Mouse (Mus musculus) c-Kit-positive CD71-positive TER-119-positive erythroid progenitor cells, embryonic 14.5 days (primary cell): ENCODE measurements around the gene Ankrd34a.
A peak's percentile ranks its signal among the peaks of the same experiment; 100 is the strongest.

ENCODE experiments used
- DNase-seq: peaks from one replicate; pipeline ENCODE4 v3.0.0-alpha.2; 2013; ENCODE audit warnings: low spot score

The Ankrd34a gene

DNA sequence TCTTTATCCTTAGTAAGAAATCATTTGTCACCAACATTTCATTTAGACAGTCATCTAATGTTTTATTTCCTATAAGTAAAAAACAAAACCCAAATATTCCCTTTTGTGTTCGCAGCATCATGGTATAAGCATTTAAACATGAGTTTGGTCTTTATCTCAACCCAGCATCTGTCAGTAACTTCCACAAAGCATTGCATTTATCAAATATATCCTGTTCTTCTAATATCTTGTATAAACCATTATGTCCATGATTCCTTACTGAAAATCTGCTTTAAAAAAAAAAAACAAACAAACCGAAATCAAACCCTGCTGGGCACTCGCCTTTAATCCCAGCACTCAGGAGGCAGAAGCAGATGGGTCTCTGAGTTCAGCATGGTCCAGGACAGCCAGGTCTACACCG, 10.2 kb downstream of the Ankrd34a start:
- DNase-seq = no peak

DNA sequence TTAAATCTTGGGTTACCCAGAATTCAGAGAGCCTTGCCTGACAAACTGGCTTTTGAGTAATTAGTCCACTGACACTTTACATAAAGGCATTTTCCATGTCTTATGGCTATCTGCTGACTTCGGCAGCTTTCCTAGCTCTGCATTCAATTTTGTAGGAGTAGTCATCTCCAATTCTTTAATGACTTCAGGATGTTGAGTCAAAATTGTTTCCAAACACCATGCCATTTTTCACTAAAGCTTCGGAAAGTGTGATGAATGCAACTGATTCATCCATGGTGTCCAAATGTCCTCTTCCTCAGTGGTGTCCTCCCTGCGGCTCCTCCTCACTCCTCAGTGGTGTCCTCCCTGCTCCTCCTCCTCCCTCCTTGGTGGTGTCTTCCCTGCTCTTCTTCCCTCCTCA, 21.5 kb downstream of the Ankrd34a start:
- no peak for DNase-seq

DNA sequence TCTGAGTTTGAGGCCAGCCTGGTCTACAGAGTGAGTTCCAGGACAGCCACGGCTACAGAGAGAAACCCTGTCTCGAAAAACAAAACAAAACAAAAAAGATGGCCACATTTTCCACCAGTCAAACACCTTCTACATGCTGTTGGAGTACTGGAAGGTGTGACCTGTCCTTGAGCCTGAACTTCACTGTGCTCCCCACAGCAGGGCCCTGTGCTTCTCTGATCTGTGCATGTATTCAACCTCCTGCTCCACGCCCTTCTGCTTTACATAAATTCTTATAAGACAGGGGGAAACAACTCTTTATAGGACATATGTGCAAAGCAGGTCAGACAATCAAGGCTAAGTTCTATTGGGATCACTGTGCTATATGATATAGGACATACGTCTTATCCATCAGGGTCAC, 26.8 kb downstream of the Ankrd34a start:
- no peak for DNase-seq

DNA sequence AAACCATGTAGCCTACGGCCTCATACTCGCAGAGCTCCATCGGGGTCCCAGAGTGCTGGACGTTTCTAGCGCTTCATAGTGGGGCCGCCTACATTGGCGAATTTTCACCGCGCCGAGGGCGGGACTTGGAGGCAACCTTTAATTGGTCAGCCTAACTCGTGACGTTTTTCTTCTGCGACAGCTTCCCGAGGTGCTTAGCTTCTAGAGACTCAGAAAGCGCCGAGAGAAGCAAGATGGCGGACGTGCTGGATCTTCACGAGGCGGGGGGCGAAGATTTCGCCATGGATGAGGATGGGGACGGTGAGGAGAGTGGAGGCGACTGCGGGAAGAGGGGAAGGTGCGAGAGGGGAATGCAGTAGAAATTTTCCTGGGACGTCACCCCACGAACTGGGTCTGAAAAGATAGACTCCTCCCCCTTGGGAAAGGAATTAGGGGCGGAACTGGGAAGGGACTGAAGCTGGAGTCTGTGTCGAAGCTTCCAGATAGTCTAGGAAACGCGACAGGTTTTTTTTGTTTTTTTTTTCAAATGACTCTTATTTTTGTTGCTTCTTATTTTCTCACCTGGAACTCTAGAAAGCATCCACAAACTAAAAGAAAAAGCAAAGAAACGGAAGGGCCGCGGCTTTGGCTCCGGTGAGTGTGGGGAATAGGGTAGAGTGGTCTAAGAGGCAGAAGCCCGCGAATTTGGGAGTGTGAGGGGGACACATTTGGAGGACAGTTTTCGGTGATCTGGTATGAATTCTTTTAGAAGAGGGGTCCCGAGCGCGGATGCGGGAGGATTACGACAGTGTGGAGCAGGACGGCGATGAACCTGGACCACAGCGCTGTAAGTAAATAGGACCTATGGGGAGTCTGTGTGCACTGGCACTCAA, 33.5 kb downstream of the Ankrd34a start, which contains the start of gene Rbm8a:
TSS of gene Rbm8a (plus strand) at position 205 of the 872 bp plus-strand sequence.
- peak; percentile 99 for DNase-seq

DNA sequence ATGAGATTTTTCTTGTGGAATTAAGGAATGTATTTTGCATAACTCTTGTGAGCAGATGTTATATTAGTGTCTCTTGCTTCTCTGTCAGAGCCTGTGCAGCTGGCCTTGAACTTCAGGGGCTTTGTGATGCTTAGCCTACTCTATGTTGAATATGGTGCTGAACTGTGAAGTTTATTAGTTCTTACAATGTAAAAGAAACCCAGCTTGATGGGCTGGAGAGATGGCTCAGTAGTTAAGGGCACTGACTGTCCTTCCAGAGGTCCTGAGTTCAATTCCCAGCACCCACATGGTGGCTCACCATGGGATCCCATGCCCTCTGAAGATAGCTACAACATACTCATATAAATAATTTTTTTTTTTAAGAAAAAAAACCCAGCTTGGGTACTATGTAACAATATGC, 35.6 kb downstream of the Ankrd34a start:
- no peak for DNase-seq

DNA sequence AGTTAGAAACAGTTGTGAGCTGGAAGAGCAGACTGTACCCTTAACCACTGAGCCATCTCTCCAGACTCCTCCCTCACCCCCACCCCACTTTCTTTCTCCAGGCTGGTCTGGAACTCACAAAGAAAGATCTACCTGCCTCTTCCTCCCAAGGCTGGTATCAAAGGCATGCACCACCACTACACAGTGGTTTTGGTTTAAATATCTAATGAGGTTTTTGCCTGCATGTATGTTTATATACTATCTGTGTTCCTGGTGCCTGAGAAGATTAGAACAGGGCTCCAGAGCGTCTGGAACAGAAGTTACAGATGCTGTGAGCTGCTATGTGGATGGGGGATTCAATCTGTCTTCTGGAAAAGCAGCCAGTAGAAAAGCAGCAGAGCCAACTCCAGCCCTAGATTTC, 37.6 kb downstream of the Ankrd34a start:
- no peak for DNase-seq

DNA sequence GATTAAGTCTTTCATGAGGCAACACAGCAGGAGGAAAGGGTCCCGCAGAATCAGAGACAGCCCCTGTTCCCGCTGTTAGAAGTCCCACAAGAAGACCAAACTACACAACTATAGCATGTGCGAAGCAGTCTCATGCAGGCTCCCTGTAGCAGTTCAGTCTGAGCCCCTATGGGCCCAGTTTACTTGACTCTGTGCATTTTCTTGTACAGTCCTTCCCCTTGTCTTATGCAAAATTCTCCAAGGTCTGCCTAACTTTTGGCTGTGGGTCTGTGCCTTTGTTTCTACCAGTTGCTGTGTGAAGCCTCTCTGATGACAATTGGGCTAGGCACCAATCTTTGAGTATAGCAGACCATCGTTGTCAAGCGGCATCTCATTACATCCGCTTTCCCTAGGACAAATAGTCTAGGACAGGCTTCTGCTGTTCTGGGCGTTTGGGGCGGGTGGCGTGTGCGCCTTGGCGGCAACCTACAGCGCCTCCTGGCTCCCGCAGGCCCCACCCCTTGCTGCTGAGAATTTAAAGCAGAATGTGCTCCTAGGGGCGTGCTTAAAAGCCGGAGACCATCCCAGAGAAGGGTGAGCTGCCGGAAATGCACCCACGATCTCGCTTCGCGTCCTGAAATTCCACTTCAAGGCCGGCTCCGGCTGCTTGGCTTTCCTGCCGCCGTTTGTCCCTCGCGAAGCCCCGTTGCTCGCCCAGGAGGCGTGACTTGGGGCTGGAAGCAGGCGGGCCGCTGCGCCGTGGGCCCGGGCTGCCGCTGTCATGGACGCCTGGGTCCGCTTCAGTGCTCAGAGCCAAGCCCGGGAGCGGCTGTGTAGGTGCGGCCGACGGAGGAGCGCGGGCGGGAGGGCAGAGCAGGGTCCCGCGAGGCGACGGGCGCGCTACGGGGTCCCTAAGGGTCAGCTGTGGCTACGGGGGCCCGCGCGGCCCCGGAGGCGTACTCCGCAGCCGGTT, 38.8 kb downstream of the Ankrd34a start, which contains the start of the genes Pex11b and Gm42957:
TSS of gene Pex11b (plus strand) at position 449 of the 952 bp plus-strand sequence.
TSS of gene Gm42957 (plus strand) at position 547 of the 952 bp plus-strand sequence.
- peak; percentile 80 for DNase-seq

DNA sequence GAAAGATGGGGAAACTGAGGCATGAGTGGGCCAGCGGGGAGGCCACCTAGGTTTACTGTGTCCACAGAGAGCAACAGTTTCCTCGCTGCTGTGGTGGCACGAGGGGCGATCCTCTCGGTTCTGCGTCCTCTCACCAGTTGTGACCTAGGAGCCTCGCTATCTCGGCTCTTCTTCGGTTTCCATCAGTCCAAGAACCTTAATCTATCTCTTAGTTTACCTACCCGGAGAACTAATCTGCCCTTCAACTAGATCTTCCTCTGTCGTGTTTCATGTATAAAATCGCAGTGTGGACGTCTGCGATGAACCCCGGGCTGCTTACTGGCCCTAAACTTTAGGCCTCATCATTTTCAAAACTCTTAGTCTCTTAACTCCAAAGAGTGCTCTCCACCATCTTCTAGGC, 39.5 kb downstream of the Ankrd34a start:
- DNase-seq = peak; percentile 28

DNA sequence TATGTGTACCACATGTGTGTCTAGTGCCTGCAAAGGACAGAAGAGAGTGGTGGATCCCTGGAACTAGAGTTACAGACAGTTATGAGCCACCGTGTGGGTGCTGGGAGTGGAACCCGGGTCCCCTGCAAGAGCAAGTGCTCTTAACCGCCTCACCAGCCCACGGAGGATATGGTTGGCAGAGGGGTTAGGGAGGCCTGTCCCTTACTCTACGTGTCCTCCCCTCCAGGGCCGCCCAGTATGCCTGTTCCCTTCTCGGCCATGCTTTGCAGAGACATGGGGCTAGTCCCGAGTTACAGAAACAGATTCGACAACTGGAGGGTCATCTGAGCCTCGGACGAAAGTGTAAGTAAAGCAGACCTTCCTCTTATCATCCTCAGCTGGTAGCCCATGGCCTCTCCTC, 40.0 kb downstream of the Ankrd34a start:
- no peak for DNase-seq

DNA sequence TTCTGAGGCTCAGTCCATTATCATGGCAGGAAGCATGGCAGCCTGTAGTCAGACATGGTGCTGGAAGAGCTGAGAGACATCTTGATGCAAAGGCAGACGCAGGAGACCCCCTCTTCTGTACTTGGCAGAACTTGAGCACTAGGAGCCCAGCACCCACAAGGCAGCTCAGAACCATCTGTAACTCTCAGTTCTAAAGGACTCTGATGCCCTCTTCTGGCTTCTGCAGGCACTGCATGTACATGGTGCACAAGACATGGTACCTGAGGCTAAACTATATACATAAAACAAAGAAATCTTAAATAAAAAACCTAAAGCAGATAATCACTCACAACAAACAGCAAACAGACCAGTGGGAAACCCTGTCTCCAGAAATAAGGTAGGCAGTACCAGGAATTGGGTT, 42.8 kb downstream of the Ankrd34a start:
- DNase-seq = peak; percentile 68

DNA sequence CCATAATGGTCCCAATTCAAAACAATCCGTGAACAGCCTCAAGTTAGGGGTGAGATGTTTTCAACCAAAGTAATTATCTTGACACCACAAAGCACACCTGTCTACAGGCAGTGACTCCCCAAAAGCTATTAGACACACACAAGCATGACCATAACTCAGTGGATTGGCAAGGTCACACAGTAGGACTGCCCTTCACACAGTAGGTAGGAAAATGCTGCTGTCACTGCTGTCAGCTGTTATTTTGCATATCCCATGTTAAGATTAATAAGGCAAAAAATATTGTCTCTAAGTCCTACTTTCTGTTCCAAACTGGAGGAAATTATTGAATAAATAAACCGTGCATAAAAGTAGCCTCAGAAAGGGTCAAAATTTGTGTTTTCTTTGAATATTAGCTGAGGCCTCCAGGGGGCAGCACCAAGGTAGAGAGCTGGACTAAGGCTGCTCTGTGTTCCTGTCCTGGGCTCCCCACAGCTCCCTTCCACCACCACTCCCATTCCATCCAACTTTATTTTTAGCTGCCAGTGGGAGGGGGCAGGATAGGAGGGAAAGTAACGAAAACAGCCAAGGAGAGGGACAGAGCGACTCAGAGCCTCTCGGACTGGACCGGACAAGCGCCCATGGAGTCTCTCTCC, 48.7 kb downstream of the Ankrd34a start, which contains the start of gene Itga10:
TSS of gene Itga10 (plus strand) at position 567 of the 632 bp plus-strand sequence.
- peak; percentile 22 for DNase-seq

DNA sequence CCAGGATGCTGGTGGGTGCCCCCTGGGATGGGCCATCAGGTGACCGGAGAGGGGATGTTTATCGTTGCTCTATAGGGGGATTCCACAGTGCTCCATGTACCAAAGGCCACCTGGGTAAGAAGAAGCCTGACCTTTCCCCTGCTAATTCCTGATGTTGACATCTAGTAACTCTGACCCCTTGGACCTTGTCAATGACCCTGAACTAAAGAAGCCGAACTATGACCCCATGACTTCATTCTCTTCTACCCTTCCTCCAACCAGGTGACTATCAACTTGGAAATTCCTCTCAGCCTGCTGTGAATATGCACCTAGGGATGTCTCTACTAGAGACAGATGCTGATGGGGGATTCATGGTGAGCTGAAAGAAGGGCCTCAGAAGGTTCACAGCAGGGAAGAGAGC, 50.9 kb downstream of the Ankrd34a start:
- no peak for DNase-seq
